Mouse (Mus musculus): ENCODE measurements at regions not wholly inside any gene's neighbourhood (a gene's known extent, or its start where the extent isn't known, plus 50 kb on each side); places are given as distances from the start of the nearest gene placed in this dataset.

- TF ChIP-seq SMC3 (IDR thresholded peaks at IDR 0.05; ENCODE audit: low read depth, low read length): no peak
- TF ChIP-seq MEF2A (IDR thresholded peaks at IDR 0.05; ENCODE audit: borderline replicate concordance, low read depth, low read length): no peak
- no peak for TF ChIP-seq ZNF384 (IDR thresholded peaks at IDR 0.05; ENCODE audit: low read depth, low read length)
- no peak for TF ChIP-seq ZMIZ1 (IDR thresholded peaks at IDR 0.05; ENCODE audit: low read depth, low read length)
- TF ChIP-seq ZKSCAN1 (IDR thresholded peaks at IDR 0.05; ENCODE audit: borderline replicate concordance, low read depth, low read length): no peak
- TF ChIP-seq MYC (IDR thresholded peaks at IDR 0.05; ENCODE audit: low read depth, low read length): no peak
- TF ChIP-seq CTCF (conservative IDR thresholded peaks at IDR 0.05 in 1 of 2, IDR thresholded peaks at IDR 0.05 in 1 of 2; ENCODE audit: low read depth in 2 of 2, low read length in 2 of 2): no peak
- TF ChIP-seq IRF4 (IDR thresholded peaks at IDR 0.05; ENCODE audit: low read depth, low read length): no peak
- TF ChIP-seq RAD21 (IDR thresholded peaks at IDR 0.05; ENCODE audit: low read depth, low read length): no peak
- TF ChIP-seq PAX5 (IDR thresholded peaks at IDR 0.05; ENCODE audit: low read length): no peak
- no peak for TF ChIP-seq EP300 (IDR thresholded peaks at IDR 0.05; ENCODE audit: low read length)
- no peak for TF ChIP-seq CHD1 (IDR thresholded peaks at IDR 0.05; ENCODE audit: low read depth, low read length)
- no peak for TF ChIP-seq BHLHE40 (IDR thresholded peaks at IDR 0.05; ENCODE audit: low read depth, low read length)
- Histone ChIP-seq H3K4me2 (ENCODE audit: insufficient read depth, low read depth, poor library complexity, severe bottlenecking) (no peak overlapping the region), H3K4me3 (replicated peaks in 1 of 3; ENCODE audit: low read depth in 2 of 3, low read length in 2 of 3, poor library complexity in 1 of 3) (no peak overlapping the region), H3K4me1 (ENCODE audit: control insufficient read depth in 1 of 2, insufficient read depth in 2 of 2) (peaks cover 0 to 9% of the 10 kb centered on the region in 2 experiments; a peak in 2 of 4 replicates), H3K27ac (ENCODE audit: insufficient read depth, low read depth) (no peak overlapping the region), H3K27me3 (replicated peaks) (no peaks in the 10 kb centered on the region), H3K9ac (ENCODE audit: insufficient read depth, low read depth) (no peak overlapping the region), H3K9me3 (replicated peaks; ENCODE audit: low read length) (no peaks in the 10 kb centered on the region), H3K36me3 (replicated peaks in 1 of 2; ENCODE audit: control insufficient read depth in 1 of 2, insufficient read depth in 1 of 2, low read length in 1 of 2) (no peaks in the 10 kb centered on the region), H3K79me2 (replicated peaks; ENCODE audit: control insufficient read depth, extremely low read depth, insufficient read depth, poor library complexity, severe bottlenecking) (no peaks in the 10 kb centered on the region)
- DNase-seq (ENCODE audit: extremely low read depth): no peak
- in situ Hi-C loops (cut with MboI; ENCODE audit: low pct_ligation_motif_present, low pct_unique_long_range_greater_than_20kb, low sequenced_read_pairs) (no loop called here), dilution Hi-C loops (cut with MboI; ENCODE audit: extremely low pct_ligation_motif_present, extremely low pct_unique_long_range_greater_than_20kb, low sequenced_read_pairs) (no loop called here)
Observed at GRCm38 (mm10) chr12:25332384-25333035, 235.6 kb upstream of the Id2 start.

GRCm38 (mm10) chr12:25330004-25330708 is 233.2 kb upstream of the Id2 start:
- dilution Hi-C loops (cut with MboI; ENCODE audit: extremely low pct_ligation_motif_present, extremely low pct_unique_long_range_greater_than_20kb, low sequenced_read_pairs) (no loop called here), in situ Hi-C loops (cut with MboI; ENCODE audit: low pct_ligation_motif_present, low pct_unique_long_range_greater_than_20kb, low sequenced_read_pairs) (no loop called here)
- Histone ChIP-seq H3K4me1 (ENCODE audit: control insufficient read depth in 1 of 2, insufficient read depth in 2 of 2) (peaks cover 0 to 18% of the 10 kb centered on the region in 2 experiments; a peak in 2 of 4 replicates), H3K4me3 (replicated peaks in 1 of 3; ENCODE audit: low read depth in 2 of 3, low read length in 2 of 3, poor library complexity in 1 of 3) (no peak overlapping the region), H3K27me3 (replicated peaks) (no peaks in the 10 kb centered on the region), H3K9me3 (replicated peaks; ENCODE audit: low read length) (no peaks in the 10 kb centered on the region), H3K27ac (ENCODE audit: insufficient read depth, low read depth) (no peak overlapping the region), H3K36me3 (replicated peaks in 1 of 2; ENCODE audit: control insufficient read depth in 1 of 2, insufficient read depth in 1 of 2, low read length in 1 of 2) (no peaks in the 10 kb centered on the region), H3K4me2 (ENCODE audit: insufficient read depth, low read depth, poor library complexity, severe bottlenecking) (no peak overlapping the region), H3K9ac (ENCODE audit: insufficient read depth, low read depth) (no peak overlapping the region), H3K79me2 (replicated peaks; ENCODE audit: control insufficient read depth, extremely low read depth, insufficient read depth, poor library complexity, severe bottlenecking) (no peaks in the 10 kb centered on the region)
- TF ChIP-seq IRF4 (IDR thresholded peaks at IDR 0.05; ENCODE audit: low read depth, low read length) (no peak), BHLHE40 (IDR thresholded peaks at IDR 0.05; ENCODE audit: low read depth, low read length) (no peak), CHD2 (IDR thresholded peaks at IDR 0.05; ENCODE audit: low read length) (no peak), MAZ (IDR thresholded peaks at IDR 0.05; ENCODE audit: low read depth, low read length) (no peak), MXI1 (IDR thresholded peaks at IDR 0.05; ENCODE audit: low read depth, low read length) (no peak), ZNF384 (IDR thresholded peaks at IDR 0.05; ENCODE audit: low read depth, low read length) (no peak), MAFK (IDR thresholded peaks at IDR 0.05; ENCODE audit: insufficient replicate concordance, low read length) (no peak), POLR2AphosphoS2 (IDR thresholded peaks at IDR 0.05; ENCODE audit: low read depth, low read length) (no peak), JUN (IDR thresholded peaks at IDR 0.05; ENCODE audit: insufficient read depth, low read depth, low read length) (no peak), MYC (IDR thresholded peaks at IDR 0.05; ENCODE audit: low read depth, low read length) (no peak), ZMIZ1 (IDR thresholded peaks at IDR 0.05; ENCODE audit: low read depth, low read length) (no peak), PAX5 (IDR thresholded peaks at IDR 0.05; ENCODE audit: low read length) (no peak), ELF1 (IDR thresholded peaks at IDR 0.05; ENCODE audit: low read depth, low read length) (no peak)
- DNase-seq (ENCODE audit: extremely low read depth): no peak
